Mouse (Mus musculus) forebrain, embryonic 10.5 days (tissue): ENCODE data around the gene Ctnnd2. TPM values are rescaled to one million over a fixed set of nuclear protein-coding genes. Genes with fewer than 3 reads are reported as not detected.

Source experiments
- DNase-seq: peaks from one replicate; pipeline ENCODE4 v3.0.0-alpha.2; 2017; ENCODE audit warnings: low spot score; ENCODE audit errors: extremely low spot score
- H3K27ac ChIP-seq: fragments of 300-500 bp; sonication (generic); 2 replicates; pipeline ENCODE4 v1.5.1; 2016; ENCODE audit warnings: mild to moderate bottlenecking
- H3K27me3 ChIP-seq: fragments of 300-500 bp; sonication (generic); 2 replicates; pipeline ENCODE4 v1.6.1; 2016; ENCODE audit warnings: mild to moderate bottlenecking; ENCODE audit not compliant: poor library complexity, severe bottlenecking
- H3K36me3 ChIP-seq: fragments of 300-500 bp; sonication (generic); replicated peaks from 2 replicates; pipeline ENCODE4 v1.6.1; 2016; ENCODE audit warnings: mild to moderate bottlenecking, moderate library complexity
- H3K4me1 ChIP-seq: fragments of 300-500 bp; sonication (generic); 2 replicates; pipeline ENCODE4 v1.6.1; 2016
- H3K4me3 ChIP-seq: fragments of 300-500 bp; sonication (generic); 2 replicates; pipeline ENCODE4 v1.5.1; 2016; ENCODE audit warnings: mild to moderate bottlenecking, moderate library complexity
- H3K9me3 ChIP-seq: fragments of 300-500 bp; sonication (generic); 2 replicates; pipeline ENCODE4 v1.6.1; 2016; ENCODE audit warnings: mild to moderate bottlenecking, moderate library complexity
- WGBS: fragments of 180-500 bp; shearing (Covaris S2); methylation state at CpG from one replicate; pipeline ENCODE4 v1.1.7; 2016; 5-methylcytosine and 5-hydroxymethylcytosine counted together
- polyA plus RNA-seq: library from polyadenylated mRNA; unstranded; fragments of >200 nt; fragmentation: Nextera tagmentation; extraction: Ambion mirVana; gene quantifications from 2 replicates; pipeline ENCODE4 v1.2.1, GENCODE M21; 2016

Gene Ctnnd2
- polyA plus RNA-seq, 1 experiment from 2014 or later: 25.3 TPM

DNA sequence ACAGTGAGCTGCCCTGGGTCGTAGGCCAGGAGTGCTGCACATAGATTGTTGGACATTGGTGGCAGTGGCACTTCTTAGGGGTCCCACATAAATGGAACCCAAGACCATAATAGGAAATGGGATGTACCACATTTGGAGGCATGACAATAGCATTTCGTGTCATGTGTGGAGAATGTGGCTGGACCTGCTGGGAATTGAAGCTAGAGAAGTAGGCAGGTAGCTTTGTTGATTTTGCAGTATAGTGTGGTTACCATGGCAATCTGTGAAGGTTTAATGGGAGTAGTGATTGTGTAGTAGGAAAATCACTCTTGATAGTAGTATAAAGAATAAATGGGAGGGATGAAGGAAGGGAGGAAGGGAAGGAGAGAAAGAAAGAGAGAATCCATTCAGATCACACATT, 198.8 kb downstream of the Ctnnd2 start:
- Histone ChIP-seq H3K4me1 (peaks cover 17% of the 10 kb centered on the region), H3K27me3 (no peaks in the 10 kb centered on the region)
- WGBS: 89% methylated on average over 2 of the region's 2 CpGs

GRCm38 (mm10) chr15:30373654-30374215, 201.3 kb downstream of the Ctnnd2 start:
- DNase-seq: no peak
- Histone ChIP-seq H3K27me3 (no peaks in the 10 kb centered on the region), H3K27ac (0 out of 2 replicates have a peak overlapping the region, but pooled peaks have one; percentile 8), H3K4me3 (no peak overlapping the region), H3K9me3 (no peaks in the 10 kb centered on the region), H3K4me1 (peaks cover 17% of the 10 kb centered on the region), H3K36me3 (no peaks in the 10 kb centered on the region)
- 84% methylated on average over 6 of the region's 6 CpGs for WGBS

More for the DNA sequence above, 198.8 kb downstream of the Ctnnd2 start:
- Histone ChIP-seq H3K27ac (no peak overlapping the region), H3K36me3 (no peaks in the 10 kb centered on the region), H3K9me3 (no peaks in the 10 kb centered on the region), H3K4me3 (no peak overlapping the region)
- DNase-seq: no peak

- no peak overlapping the region for H3K27ac ChIP-seq
- peaks cover 17% of the 10 kb centered on the region for H3K4me1 ChIP-seq
- no peak for DNase-seq
- no peak overlapping the region for H3K4me3 ChIP-seq
- no peaks in the 10 kb centered on the region for H3K9me3 ChIP-seq
- no peaks in the 10 kb centered on the region for H3K27me3 ChIP-seq
- 86% methylated on average over 5 of the region's 5 CpGs for WGBS
- H3K36me3 ChIP-seq: no peaks in the 10 kb centered on the region
These were observed 202.5 kb downstream of the Ctnnd2 start for GRCm38 (mm10) chr15:30374907-30375306.

- no peak overlapping the region for H3K4me3 ChIP-seq
- H3K27me3 ChIP-seq: peaks cover 7% of the 10 kb centered on the region
- peak; percentile 17 for DNase-seq
- WGBS: 22% methylated on average over 9 of the region's 9 CpGs
- no peaks in the 10 kb centered on the region for H3K9me3 ChIP-seq
- peaks cover 38% of the 10 kb centered on the region for H3K4me1 ChIP-seq
- no peak overlapping the region for H3K27ac ChIP-seq
- no peaks in the 10 kb centered on the region for H3K36me3 ChIP-seq
These were observed 210.9 kb downstream of the Ctnnd2 start for GRCm38 (mm10) chr15:30383075-30383842.

DNA sequence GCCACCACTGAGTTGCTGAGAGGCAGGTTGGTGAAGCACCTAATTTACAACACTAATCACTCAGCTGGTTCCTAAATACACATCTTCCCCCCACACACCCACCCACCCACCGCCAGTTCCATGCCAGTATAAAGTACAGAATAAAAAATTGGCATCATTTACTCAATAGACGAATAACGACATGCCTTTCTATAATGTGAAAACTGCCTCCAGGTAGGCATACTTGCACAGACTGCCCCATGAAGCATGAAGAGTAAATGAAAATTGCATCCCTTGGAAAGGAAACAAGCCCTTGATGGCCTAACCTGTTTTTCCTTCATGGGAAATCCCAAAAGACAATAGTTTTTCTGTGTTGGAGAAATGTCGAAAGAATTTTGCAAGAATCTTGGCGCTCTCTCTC, 212.0 kb downstream of the Ctnnd2 start:
- Histone ChIP-seq H3K4me1 (peaks cover 38% of the 10 kb centered on the region), H3K4me3 (no peak overlapping the region), H3K27me3 (peaks cover 7% of the 10 kb centered on the region), H3K36me3 (no peaks in the 10 kb centered on the region), H3K9me3 (no peaks in the 10 kb centered on the region), H3K27ac (no peak overlapping the region)
- no peak for DNase-seq
- WGBS: 82% methylated on average over 5 of the region's 5 CpGs

- DNase-seq: no peak
- H3K4me1 ChIP-seq: peaks cover 38% of the 10 kb centered on the region
- H3K27ac ChIP-seq: no peak overlapping the region
- H3K4me3 ChIP-seq: no peak overlapping the region
- peaks cover 7% of the 10 kb centered on the region for H3K27me3 ChIP-seq
- no peaks in the 10 kb centered on the region for H3K36me3 ChIP-seq
- no peaks in the 10 kb centered on the region for H3K9me3 ChIP-seq
These were observed 214.1 kb downstream of the Ctnnd2 start for GRCm38 (mm10) chr15:30386489-30386888.

DNA sequence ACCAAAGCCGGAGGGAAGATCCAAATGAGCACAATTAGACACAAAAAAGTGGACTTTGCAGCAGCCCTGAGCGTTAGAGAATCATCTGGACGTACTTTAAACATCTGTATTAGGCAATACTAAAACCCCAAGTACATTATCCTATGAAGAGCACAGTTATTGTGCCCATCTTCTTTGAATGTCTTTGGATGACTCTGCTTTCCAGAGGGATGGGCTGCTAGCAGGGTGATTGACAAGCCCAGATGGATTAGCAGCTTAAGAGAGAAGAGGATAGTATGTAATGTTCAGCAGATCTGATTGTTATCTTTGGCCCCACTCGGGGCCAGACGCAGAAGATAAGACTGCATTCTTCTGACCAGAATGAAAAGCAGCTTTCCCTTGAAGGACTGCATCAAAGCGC, 214.9 kb downstream of the Ctnnd2 start:
- 61% methylated on average over 6 of the region's 6 CpGs for WGBS
- Histone ChIP-seq H3K36me3 (no peaks in the 10 kb centered on the region), H3K4me1 (peaks cover 31% of the 10 kb centered on the region)

GRCm38 (mm10) chr15:30401111-30401510, 228.7 kb downstream of the Ctnnd2 start:
- no peaks in the 10 kb centered on the region for H3K27me3 ChIP-seq
- no peak overlapping the region for H3K4me3 ChIP-seq
- no peaks in the 10 kb centered on the region for H3K9me3 ChIP-seq
- WGBS: 91% methylated on average over 4 of the region's 4 CpGs
- no peak overlapping the region for H3K27ac ChIP-seq
- H3K36me3 ChIP-seq: no peaks in the 10 kb centered on the region
- no peak for DNase-seq
- H3K4me1 ChIP-seq: no peaks in the 10 kb centered on the region

More for the DNA sequence above, 214.9 kb downstream of the Ctnnd2 start:
- Histone ChIP-seq H3K27me3 (peaks cover 7% of the 10 kb centered on the region), H3K27ac (no peak overlapping the region), H3K9me3 (no peaks in the 10 kb centered on the region), H3K4me3 (no peak overlapping the region)
- DNase-seq: no peak

DNA sequence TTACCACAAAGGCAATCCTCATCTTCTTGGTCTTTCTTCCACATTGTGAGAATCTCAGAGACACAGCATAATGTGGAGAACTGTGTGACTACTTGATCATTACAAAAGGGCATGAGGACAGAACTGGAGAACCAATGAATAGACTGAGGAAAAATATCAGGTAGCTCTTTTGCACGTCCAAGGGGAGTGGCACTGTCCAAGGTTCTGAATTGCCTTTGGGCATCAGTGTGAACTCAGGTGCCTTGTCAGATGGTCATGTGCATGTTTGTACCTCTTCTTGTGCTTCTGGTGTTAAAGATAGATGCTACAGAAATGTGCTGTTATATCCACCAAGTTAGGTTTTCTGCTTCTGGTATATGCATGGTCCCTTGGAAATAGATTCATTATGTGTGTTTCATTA, 233.9 kb downstream of the Ctnnd2 start:
- 3% methylated on average over 1 of the region's 1 CpGs for WGBS
- H3K4me3 ChIP-seq: no peak overlapping the region
- no peaks in the 10 kb centered on the region for H3K4me1 ChIP-seq
- H3K36me3 ChIP-seq: no peaks in the 10 kb centered on the region
- H3K27me3 ChIP-seq: no peaks in the 10 kb centered on the region
- H3K9me3 ChIP-seq: no peaks in the 10 kb centered on the region
- no peak overlapping the region for H3K27ac ChIP-seq
- no peak for DNase-seq

DNA sequence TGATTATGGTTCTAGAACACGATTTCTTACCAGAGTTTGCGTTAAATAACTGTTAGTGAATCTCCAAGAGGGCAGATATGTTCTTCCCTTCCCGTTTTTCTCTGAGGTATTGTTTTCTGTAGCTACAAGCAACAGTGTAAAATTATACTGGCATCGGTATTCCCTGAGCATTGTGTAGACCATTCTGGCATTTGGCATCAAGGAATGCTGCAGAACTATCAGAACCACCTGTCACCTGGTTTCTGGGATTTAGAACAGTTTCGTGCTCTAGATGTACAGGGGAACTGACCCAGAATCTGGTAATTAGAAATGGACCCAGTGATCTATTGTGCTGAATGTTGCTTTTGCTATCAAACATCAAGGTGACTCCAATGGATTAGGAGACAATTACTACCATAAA, 250.8 kb downstream of the Ctnnd2 start:
- Histone ChIP-seq H3K9me3 (no peaks in the 10 kb centered on the region), H3K27ac (no peak overlapping the region), H3K27me3 (no peaks in the 10 kb centered on the region), H3K4me1 (no peaks in the 10 kb centered on the region), H3K36me3 (no peaks in the 10 kb centered on the region), H3K4me3 (no peak overlapping the region)
- DNase-seq: no peak
- 92% methylated on average over 5 of the region's 5 CpGs for WGBS

- Histone ChIP-seq H3K27me3 (no peaks in the 10 kb centered on the region), H3K4me3 (no peak overlapping the region), H3K9me3 (no peaks in the 10 kb centered on the region), H3K36me3 (no peaks in the 10 kb centered on the region), H3K27ac (no peak overlapping the region), H3K4me1 (no peaks in the 10 kb centered on the region)
- no peak for DNase-seq
- WGBS: 71% methylated on average over 9 of the region's 9 CpGs
These were observed 251.9 kb downstream of the Ctnnd2 start for GRCm38 (mm10) chr15:30424290-30424689.

DNA sequence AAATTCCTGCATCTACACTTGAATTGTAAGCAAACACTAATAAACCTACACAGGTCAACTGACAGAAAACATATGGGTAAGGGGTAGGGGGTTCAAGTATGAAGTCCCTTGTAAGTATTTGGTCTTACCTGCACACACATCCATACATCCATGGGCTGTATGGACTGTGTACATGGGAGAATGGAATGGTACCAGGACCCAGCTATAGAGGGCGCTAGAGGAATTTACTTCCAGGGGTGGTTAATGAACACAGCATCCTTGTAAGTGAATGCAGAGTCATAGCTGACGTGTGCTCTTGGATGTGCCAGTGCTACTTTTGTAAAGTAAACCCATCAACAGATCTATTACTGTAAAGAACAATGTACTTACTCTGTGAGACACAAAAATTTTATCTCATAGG, 254.9 kb downstream of the Ctnnd2 start:
- Histone ChIP-seq H3K36me3 (no peaks in the 10 kb centered on the region), H3K4me1 (no peaks in the 10 kb centered on the region), H3K9me3 (no peaks in the 10 kb centered on the region), H3K27ac (no peak overlapping the region), H3K4me3 (no peak overlapping the region), H3K27me3 (no peaks in the 10 kb centered on the region)
- 22% methylated on average over 2 of the region's 2 CpGs for WGBS
- DNase-seq: peak; percentile 26

DNA sequence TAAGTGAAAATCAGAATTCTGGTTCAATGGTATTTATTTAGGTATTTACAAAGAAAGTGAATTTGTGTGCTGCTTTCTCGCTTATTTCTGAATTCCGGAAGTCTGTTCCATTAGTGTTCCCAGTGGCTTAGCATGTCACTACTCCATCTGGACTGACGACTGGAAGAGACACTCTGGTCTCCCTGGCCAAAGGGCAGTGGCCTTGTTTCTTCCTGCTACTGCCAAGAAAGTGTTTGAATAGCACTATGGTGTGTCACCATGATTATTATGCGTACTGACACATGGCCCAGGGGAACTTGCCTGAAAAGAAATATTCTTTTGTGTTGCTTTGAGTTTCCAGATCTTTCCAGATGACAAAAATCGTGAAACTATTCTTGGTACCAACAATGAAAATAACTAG, 266.7 kb downstream of the Ctnnd2 start:
- Histone ChIP-seq H3K27ac (no peak overlapping the region), H3K27me3 (no peaks in the 10 kb centered on the region), H3K4me3 (no peak overlapping the region), H3K9me3 (no peaks in the 10 kb centered on the region), H3K36me3 (no peaks in the 10 kb centered on the region), H3K4me1 (no peaks in the 10 kb centered on the region)
- no peak for DNase-seq
- 84% methylated on average over 5 of the region's 5 CpGs for WGBS
